Mouse (Mus musculus) gastrocnemius, postnatal 10 days (tissue): ENCODE results near the gene Hrc. TPM values are rescaled to one million over a fixed set of nuclear protein-coding genes. Genes with fewer than 3 reads are reported as not detected.

ENCODE experiments used
- DNase-seq: peaks from one replicate; pipeline ENCODE4 v3.0.0; 2021; ENCODE audit warnings: mixed read lengths
- total RNA-seq, 2 experiments: library from RNA; stranded (reverse); gene quantifications; 2 replicates each; pipeline ENCODE4 v1.2.3; 2021

Hrc gene
- total RNA-seq, 2 experiments from 2014 or later: 579 to 609 TPM

- DNase-seq: no peak
These were observed 31.5 kb downstream of the Hrc start, which contains the start of gene Ppfia3 for GRCm38 (mm10) chr7:45366652-45367019. Gene Ppfia3, minus strand, starts transcription at chr7:45367019.

- peak; percentile 98 for DNase-seq
These were observed 32.2 kb downstream of the Hrc start for GRCm38 (mm10) chr7:45367020-45367880.

- no peak for DNase-seq
These were observed 33.1 kb downstream of the Hrc start for GRCm38 (mm10) chr7:45368178-45368577.

GRCm38 (mm10) chr7:45369022-45369745 is 34.1 kb downstream of the Hrc start:
- DNase-seq: no peak

- no peak for DNase-seq
These were observed 34.9 kb downstream of the Hrc start for GRCm38 (mm10) chr7:45369836-45370474.

GRCm38 (mm10) chr7:45370475-45371311 is 35.6 kb downstream of the Hrc start, which contains the start of gene Lin7b:
Gene Lin7b, minus strand, starts transcription at chr7:45370583.
- DNase-seq: peak; percentile 79

- no peak for DNase-seq
These were observed 37.3 kb downstream of the Hrc start for GRCm38 (mm10) chr7:45372371-45372770.

GRCm38 (mm10) chr7:45374620-45375019 is 39.5 kb downstream of the Hrc start:
- no peak for DNase-seq

- DNase-seq: no peak
These were observed 41.0 kb downstream of the Hrc start for GRCm38 (mm10) chr7:45376057-45376456.

GRCm38 (mm10) chr7:45386077-45386476 is 51.0 kb downstream of the Hrc start:
- no peak for DNase-seq

Other genes with a start within 250 kb of the Hrc start
- gene Rcn3, start 243.1 kb upstream of the Hrc start, total RNA-seq: 100 to 1,000 TPM; 103 to 148 TPM
- gene Fcgrt, start 231.4 kb upstream of the Hrc start, total RNA-seq: 10 to 100 TPM; 70.9 to 75.2 TPM
- gene Rps11, start 210.9 kb upstream of the Hrc start, total RNA-seq: 100 to 1,000 TPM; 762 to 817 TPM
- gene Rpl13a, start 206.5 kb upstream of the Hrc start, total RNA-seq: 1,000 to 10,000 TPM; 1,164 to 1,215 TPM
- not detected for gene Gm45713, start 199.1 kb upstream of the Hrc start, total RNA-seq
- gene Flt3l, start 198.9 kb upstream of the Hrc start, total RNA-seq: 1 to 10 TPM; 2.3 to 4.3 TPM
- 10 to 100 TPM; 46.6 to 48.2 TPM for gene Pih1d1, start 181.0 kb upstream of the Hrc start, total RNA-seq
- gene Aldh16a1, start 180.7 kb upstream of the Hrc start, total RNA-seq: 10 to 100 TPM; 23.9 to 28.6 TPM
- gene Slc17a7, start 171.3 kb upstream of the Hrc start, total RNA-seq: 1 to 10 TPM; 4.7 to 4.9 TPM
- gene Gfy, start 155.7 kb upstream of the Hrc start, total RNA-seq: under 1 TPM; 0.49 to 0.63 TPM
- gene Pth2, start 154.3 kb upstream of the Hrc start, total RNA-seq: not detected
- 1 to 10 TPM; 2.5 to 2.8 TPM for gene Ccdc155, start 130.4 kb upstream of the Hrc start, total RNA-seq
- not detected for gene Dkkl1, start 123.1 kb upstream of the Hrc start, total RNA-seq
- 10 to 100 TPM; 15.6 to 25.9 TPM for gene Tead2, start 119.5 kb upstream of the Hrc start, total RNA-seq
- gene Cd37, start 96.2 kb upstream of the Hrc start, total RNA-seq: 1 to 10 TPM; 1.8 to 3.4 TPM
- gene Slc6a16, start 94.2 kb upstream of the Hrc start, total RNA-seq: not detected
- gene Slc6a21, start 57.8 kb upstream of the Hrc start, total RNA-seq: not detected
- 10 to 100 TPM; 25.5 to 35.2 TPM for gene Trpm4, start 1.5 kb upstream of the Hrc start, total RNA-seq
- gene Ppfia3, start 31.7 kb downstream of the Hrc start, total RNA-seq: under 1 TPM; 0.89 to 0.97 TPM
- 1 to 10 TPM; 1.9 to 2.0 TPM for gene Lin7b, start 35.3 kb downstream of the Hrc start, total RNA-seq
- 100 to 1,000 TPM; 123 to 156 TPM for gene Snrnp70, start 60.5 kb downstream of the Hrc start, total RNA-seq
- gene Kcna7, start 70.4 kb downstream of the Hrc start, total RNA-seq: 10 to 100 TPM; 25.4 to 29.6 TPM
- 1 to 10 TPM; 1.4 to 1.8 TPM for gene Ntf5, start 78.4 kb downstream of the Hrc start, total RNA-seq
- not detected for gene Lhb, start 85.5 kb downstream of the Hrc start, total RNA-seq
- 100 to 1,000 TPM; 142 to 150 TPM for gene Gys1, start 99.6 kb downstream of the Hrc start, total RNA-seq
- 10 to 100 TPM; 29.4 to 36.9 TPM for gene Ruvbl2, start 102.8 kb downstream of the Hrc start, total RNA-seq
- 100 to 1,000 TPM; 173 to 194 TPM for gene Ftl1, start 124.6 kb downstream of the Hrc start, total RNA-seq
- 10 to 100 TPM; 29.4 to 29.6 TPM for gene Bax, start 131.6 kb downstream of the Hrc start, total RNA-seq
- gene Tulp2, start 146.6 kb downstream of the Hrc start, total RNA-seq: not detected
- gene Gm45808, start 151.5 kb downstream of the Hrc start, total RNA-seq: 1 to 10 TPM; 3.8 to 6.4 TPM
- 1 to 10 TPM; 8.8 to 9.5 TPM for gene Dhdh, start 153.5 kb downstream of the Hrc start, total RNA-seq
- gene Nucb1, start 175.1 kb downstream of the Hrc start, total RNA-seq: 100 to 1,000 TPM; 121 to 137 TPM
- gene Ppp1r15a, start 191.0 kb downstream of the Hrc start, total RNA-seq: 10 to 100 TPM; 16.3 to 16.9 TPM
- 10 to 100 TPM; 14.8 to 16.3 TPM for gene Plekha4, start 191.0 kb downstream of the Hrc start, total RNA-seq
- under 1 TPM in 1 of 2 experiments, not detected in 1; 0.19 TPM for gene Hsd17b14, start 219.6 kb downstream of the Hrc start, total RNA-seq
- gene Bcat2, start 234.9 kb downstream of the Hrc start, total RNA-seq: 10 to 100 TPM; 24.0 to 25.2 TPM